In genomic region chr5:134193664-134194063, GRCm38 (mm10) we compare ENCODE assay signal across 21 mouse cellular contexts.
"Had no signal": no experiment of that assay in that cellular context is flagged by ENCODE, and none has a peak within 500 bp of the region (broad histone marks: within the 10 kb centered on the region; RNA-seq: fewer than 3 reads in every experiment).

No protein-coding gene starts in this region.

- H3K4me3 ChIP-seq: limb, embryonic 10.5 days; limb, embryonic 13.5 days; liver, embryonic 13.5 days; midbrain, embryonic 13.5 days; neural tube, embryonic 12.5 days; neural tube, embryonic 15.5 days had no signal

- DNase-seq: kidney, adult 18-20 months; kidney, adult 9 months; kidney, postnatal 14 days; kidney, postnatal 4 days; liver; liver, embryonic 13.5 days; lung, embryonic 14.5 days; right cerebral cortex, adult 18-20 months; right cerebral cortex, postnatal 14 days; right cerebral cortex, postnatal 4 days; thymus, postnatal 25 days had no signal

- ATAC-seq: inflammation-experienced regulatory T-cells, adult 6 months; intestine, embryonic 16.5 days; lung, postnatal 0 days; midbrain, embryonic 13.5 days; midbrain, embryonic 16.5 days had no signal

- H3K4me2 ChIP-seq: limb, embryonic 13.5 days; liver, embryonic 13.5 days; lung, embryonic 14.5 days; midbrain, embryonic 13.5 days; neural tube, embryonic 12.5 days; neural tube, embryonic 15.5 days had no signal

- H3K27me3 ChIP-seq: limb, embryonic 13.5 days; liver, embryonic 13.5 days; midbrain, embryonic 13.5 days; neural tube, embryonic 12.5 days; neural tube, embryonic 15.5 days had no signal

- H3K36me3 ChIP-seq: liver, embryonic 13.5 days had no signal

- H3K9ac ChIP-seq: limb, embryonic 13.5 days; liver, embryonic 13.5 days; lung, embryonic 14.5 days; midbrain, embryonic 13.5 days; neural tube, embryonic 12.5 days; neural tube, embryonic 15.5 days had no signal

- H3K27ac ChIP-seq: limb, embryonic 10.5 days; limb, embryonic 13.5 days; liver, embryonic 13.5 days; macrophage; midbrain, embryonic 13.5 days; neural tube, embryonic 12.5 days; neural tube, embryonic 15.5 days had no signal

- H3K4me1 ChIP-seq: limb, embryonic 10.5 days; limb, embryonic 13.5 days; liver, embryonic 13.5 days; midbrain, embryonic 13.5 days; neural tube, embryonic 12.5 days; neural tube, embryonic 15.5 days had no signal

- H3K9me3 ChIP-seq: limb, embryonic 10.5 days; limb, embryonic 13.5 days; liver, embryonic 13.5 days; midbrain, embryonic 13.5 days; neural tube, embryonic 12.5 days; neural tube, embryonic 15.5 days had no signal
